Mouse (Mus musculus): Measurements from ENCODE around the gene Mt4.

DNA sequence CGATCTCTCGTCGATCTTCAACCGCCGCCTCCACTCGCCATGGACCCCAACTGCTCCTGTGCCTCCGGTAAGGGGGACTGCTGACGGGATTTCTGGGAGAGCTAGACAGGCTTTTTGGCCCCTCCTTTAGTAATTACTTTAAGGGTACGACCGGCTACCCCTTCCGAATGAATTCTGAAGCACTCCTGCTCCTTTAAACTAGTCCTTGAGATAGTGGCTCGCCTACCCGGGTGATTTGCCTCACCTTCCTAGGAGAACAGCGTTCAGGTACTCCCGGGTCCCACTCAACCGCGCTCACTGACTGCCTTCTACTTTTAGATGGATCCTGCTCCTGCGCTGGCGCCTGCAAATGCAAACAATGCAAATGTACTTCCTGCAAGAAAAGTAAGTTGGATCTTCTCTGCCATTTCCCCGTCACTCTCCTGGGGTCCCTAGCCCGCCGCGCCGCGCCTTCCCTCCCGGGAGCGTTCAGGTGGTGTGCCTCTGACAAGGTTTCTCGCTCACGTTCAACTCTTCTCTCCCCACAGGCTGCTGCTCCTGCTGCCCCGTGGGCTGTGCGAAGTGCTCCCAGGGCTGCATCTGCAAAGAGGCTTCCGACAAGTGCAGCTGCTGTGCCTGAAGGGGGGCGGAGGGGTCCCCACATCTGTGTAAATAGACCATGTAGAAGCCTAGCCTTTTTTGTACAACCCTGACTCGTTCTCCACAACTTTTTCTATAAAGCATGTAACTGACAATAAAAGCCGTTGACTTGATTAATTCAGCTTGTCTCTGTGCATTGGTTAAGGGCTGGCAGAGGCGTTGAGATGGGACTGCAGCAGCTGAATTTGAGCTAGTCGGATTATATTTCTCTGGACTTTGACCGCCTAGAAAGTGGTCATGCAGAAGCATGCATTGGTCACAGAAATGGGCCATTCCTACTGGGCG is 36.1 kb downstream of the Mt4 start:
- TF ChIP-seq POLR2A (IDR thresholded peaks at IDR 0.05; ENCODE audit: borderline replicate concordance, control insufficient read depth, low read depth, low read length) (no peak), CTCF (IDR thresholded peaks at IDR 0.05; ENCODE audit: control insufficient read depth, insufficient read depth, low read length) (no peak)
